Mouse (Mus musculus) thymus, postnatal 10 days (tissue): ENCODE data around the gene Parp1.

Experiments used
- DNase-seq, 2 experiments: peaks; one replicate each; pipeline ENCODE4 v3.0.0; 2021; ENCODE audit warnings: low spot score in 2 of 2

The Parp1 gene

DNA sequence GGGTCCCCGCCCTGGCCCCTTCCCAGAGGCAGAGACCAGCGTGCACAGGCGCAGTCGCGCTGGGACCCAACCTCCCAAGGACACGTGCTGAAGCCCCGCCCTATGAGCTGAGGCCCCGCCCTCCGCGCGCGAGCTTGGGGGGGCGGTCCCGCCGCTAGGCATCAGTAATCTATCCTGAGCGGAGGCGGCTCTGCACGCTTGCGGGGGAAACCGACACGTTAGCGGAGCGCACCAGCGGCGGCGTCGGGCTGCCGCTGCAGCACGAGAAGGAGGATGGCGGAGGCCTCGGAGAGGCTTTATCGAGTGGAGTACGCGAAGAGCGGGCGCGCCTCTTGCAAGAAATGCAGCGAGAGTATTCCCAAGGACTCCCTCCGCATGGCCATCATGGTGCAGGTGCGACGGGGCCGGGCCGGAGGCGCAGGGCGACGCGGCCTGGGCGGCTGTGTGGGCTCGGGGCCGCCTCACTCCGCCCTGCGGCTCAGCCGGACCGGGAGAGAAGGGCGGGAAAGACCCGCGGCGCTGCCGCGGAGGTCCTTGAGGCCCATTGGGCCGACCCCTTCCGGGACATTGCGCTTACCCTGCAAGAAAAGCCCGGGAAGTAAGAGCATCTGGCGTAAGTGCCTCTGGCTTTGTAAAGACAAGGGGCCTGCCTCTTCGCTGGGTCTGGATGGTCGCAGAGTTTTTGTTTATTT is at the start of gene Parp1:
Parp1 (plus strand) TSS at position 164 of the 692 bp plus-strand sequence.
- DNase-seq: peak; percentile 94 to 97

DNA sequence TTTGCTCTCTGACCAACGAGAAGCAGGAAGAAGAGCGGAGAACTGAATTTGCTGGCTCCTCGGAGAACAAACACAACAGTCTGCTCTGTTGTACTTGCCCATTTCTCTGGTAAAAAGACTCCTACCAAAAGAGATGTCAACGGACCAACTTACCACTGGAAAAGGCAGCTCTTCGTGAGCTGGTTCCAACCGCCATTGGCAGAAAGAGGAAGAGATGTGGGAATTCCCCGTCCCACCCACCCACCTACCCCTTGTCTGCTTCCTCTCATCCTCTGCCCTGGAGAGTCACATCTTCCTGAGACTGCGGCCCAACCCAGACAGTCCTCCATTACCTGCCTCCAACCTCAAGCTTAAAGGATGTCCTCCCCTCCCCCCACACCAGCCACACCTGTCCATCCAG is 49.2 kb upstream of the Parp1 start:
- no peak for DNase-seq

DNA sequence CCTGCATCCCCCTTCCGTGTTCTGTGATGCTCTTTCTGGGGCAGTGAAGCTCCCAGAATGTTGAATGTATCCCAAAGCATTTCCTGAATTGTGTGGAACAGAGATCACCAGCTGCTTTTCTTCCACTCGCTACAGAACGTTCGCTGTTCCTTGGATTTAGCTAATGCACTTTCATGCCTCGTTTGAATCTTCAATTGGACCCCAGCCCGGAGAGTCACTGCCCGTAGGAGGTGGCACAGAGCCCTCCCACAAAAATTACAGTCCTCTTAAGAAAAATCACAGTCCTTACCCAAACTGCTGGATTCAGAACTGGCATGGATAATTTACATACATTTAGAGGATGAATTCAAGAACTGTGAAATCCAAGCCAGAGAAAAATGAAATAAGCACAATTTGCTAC is 48.5 kb upstream of the Parp1 start:
- no peak for DNase-seq

DNA sequence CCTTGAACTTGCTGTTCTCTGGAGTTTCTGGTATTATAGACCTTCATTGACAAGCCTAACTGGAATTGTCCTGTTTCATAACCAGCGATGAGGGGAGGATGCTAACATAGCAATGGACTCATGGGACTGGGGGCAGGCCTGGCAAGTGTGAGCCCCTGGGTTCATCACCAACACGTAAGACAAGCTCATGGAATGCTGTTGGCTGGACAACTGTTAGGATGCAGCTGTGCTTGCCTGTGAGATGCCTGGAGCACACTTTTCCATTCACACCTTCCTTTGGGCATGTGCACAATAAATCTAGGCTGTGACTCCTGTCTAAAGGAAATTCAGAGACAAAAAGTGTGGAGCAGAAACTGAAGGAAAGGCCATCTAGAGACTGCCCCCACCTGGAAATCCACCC is 45.4 kb upstream of the Parp1 start:
- DNase-seq: no peak

DNA sequence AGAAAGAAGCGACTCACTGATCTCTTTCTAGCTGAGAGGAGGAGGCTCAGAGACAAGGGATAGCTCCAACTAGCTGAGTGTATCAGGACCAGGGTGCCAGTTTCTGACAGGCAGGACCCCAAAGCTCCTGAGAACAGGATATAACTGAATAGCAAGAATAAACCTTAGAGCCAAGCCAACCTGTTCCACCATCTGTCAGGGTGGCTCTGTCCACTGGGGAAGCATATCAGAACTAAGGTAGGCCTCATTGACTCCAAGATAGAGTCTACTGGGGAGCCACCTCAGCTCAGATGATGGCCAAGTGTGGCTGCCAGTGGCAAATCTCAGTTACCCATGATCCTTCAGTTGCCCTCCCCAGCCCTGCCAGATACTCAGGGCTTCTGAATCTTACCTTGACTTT is 43.4 kb upstream of the Parp1 start:
- no peak for DNase-seq

DNA sequence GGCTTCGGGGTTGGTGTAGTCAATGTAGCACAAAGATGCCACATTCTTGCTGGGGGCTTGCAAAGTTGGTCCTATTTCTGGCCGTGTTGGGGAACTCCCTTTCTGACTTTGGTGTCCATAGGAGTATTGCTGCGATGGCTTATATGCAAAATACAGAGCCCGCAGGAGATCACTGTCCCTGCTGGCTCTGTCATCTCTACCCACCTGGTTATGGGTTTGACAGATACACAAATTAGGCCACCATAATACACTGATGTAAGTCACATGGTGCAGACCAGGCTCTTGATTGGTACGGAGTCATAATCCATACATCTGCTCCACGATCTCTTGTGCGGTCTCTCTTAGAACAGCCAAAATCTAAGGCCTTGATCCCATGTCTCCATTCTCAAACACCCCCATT is 38.9 kb upstream of the Parp1 start:
- no peak for DNase-seq

DNA sequence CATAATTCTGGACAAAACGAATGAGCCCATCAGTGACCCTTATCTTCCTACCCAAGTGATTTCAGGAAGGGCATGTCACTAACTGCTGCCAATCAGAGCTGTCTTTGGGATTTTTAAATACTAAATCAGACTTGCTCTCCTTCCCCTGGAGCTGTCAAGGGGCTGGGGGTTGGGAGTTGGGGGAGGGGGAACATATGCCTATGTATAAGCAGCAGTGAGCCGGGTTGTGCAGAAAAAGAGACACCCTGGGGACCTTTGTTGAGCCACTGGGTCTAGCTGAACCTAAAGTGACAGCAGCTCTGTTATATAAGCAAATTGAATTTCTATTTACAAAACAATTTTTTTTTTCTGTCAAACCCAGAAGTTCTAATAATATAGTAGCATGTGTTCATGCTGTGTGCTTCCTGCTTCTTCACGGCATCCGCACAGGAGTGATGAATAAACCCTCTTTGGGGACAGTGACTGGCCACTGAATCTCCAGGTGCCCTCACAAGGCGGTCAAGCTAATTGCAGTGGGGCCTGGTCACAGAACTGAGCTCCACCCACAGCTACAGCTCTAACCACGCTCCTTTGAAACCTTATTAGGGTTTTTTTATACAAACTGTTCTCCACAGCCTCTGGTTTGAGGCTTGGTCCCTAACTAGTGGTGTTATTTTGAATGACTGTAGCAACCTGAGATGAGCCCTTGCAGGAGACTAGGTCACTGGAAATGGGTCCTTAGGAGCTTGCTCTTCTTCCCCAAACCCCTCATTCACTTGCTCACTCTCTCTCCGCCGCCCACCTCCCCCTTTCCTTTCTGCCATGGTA is 38.1 kb upstream of the Parp1 start:
- DNase-seq: no peak

DNA sequence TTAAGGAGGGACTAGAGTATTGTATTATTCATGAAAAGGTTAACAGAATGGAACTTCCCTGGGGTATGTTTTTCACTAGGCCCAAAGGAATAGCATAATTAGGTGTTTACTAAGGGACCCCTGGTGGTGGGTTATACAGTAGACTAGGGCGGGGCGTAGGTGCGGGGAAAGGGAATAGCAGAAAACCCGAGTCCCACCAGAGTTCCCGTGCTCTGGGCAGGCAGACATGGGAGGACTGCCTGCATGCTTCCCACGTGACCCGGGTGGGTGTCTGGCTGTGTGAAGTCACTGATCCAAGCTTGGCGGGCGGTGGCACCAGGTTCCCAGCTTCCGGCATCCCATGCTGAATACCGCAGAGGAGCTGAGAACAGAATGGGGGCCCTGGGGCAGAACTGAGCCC is 36.1 kb upstream of the Parp1 start:
- no peak for DNase-seq

DNA sequence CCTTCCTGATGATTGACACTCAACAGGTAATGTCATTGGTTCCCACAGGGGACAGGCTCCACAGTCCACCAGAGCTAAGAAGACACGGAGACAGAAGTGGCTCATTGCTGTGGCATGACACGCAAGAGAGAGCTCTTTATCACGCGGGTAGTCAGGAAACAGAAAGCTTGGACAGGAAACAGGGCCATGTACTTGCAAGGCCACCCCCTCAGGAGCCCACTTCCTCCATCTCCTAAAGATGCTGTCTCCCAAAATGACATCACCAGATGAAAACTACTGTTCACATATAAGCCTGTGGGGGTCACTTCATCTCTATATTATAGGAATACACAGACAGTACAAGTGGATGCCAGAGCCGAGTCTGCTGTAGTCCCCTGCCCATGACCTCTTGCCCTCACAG is 32.0 kb upstream of the Parp1 start:
- no peak for DNase-seq

DNA sequence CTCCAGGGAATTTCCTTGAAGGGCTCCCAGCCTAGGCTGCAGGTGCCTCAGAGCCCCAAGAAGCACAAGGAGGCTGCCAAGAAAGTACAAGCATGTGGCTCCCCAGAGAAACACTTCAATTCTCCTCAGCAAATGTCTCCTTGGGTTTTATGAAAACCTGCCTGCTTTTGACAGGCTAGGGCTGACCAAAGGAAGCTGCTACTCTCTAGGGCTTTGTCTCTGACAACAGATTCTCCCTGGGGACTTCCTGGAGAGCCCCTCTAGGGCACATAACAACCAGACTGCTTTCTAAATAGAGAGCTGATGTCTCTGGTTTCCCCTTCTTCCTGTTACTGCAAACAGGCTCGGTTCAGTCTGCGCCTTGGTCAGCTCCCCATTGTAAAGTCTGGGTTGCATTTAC is 27.5 kb upstream of the Parp1 start:
- no peak for DNase-seq

DNA sequence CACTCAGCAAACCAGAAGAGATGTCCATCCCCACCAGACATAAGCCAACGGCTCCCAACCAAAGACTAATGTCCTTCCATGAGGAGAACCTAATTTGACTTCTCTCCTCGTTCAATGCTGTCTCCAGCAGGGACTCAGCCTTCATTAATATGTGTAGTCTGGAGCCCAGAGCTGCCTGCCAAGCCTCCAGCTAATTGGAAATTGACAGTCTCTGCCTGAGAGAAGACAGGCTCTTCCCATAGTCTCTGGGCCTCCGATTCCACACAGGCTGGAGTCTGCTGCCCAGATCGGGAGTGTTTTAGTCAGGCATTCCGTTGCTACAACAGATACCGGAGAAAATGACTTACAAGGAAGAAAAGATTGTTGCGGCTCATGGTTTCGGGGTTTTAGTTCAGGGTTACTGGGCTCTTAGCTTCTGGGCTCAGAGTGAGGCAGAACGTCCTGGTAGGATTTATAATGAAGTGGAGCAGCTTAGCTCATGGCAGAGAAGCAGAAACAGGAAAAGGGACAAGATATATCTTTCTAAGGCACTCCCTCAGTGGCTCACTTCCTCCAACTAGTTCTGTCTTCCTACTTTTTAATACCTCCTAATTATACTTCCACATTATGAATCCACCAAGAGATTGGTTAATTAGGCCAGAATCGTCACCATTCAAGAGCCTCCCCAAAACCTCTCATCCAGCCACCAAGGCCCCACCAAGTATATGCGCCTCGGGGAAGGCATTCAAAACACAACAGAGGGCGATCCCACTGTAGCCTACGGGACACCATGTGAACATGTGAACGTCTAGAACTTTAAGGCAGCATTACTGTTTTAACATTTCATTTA is 26.6 kb upstream of the Parp1 start:
- DNase-seq: no peak

DNA sequence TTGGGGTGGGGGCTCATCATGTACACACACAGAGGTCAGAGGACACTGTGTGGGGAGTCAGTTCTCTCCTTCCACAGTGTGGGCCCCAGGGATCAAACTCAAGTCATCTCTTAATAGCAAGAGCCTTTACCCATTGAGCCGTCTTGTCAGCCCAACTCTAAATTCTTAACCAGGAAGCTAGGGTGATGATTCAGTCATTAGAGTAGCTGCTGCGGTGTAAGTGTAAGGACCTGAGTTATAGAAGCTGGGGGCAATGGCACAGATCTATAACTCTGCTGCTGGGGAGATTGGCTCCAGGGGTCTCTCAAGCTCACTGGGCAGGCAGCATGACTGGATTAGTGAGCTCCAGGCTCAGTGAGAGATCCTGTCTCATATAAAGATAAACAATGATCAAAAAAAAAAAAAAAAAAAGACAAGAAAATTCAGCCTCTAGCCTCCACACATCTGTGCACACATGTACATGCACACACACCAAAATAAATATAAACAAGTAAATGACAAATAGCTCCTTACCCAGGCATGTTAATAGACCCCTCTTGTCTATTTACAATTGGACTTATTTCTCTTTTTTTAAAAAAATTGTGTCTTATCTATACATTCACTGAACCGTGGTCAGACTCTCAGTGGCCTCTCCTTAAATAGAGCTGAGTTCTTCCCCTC is 25.9 kb upstream of the Parp1 start:
- DNase-seq: no peak

DNA sequence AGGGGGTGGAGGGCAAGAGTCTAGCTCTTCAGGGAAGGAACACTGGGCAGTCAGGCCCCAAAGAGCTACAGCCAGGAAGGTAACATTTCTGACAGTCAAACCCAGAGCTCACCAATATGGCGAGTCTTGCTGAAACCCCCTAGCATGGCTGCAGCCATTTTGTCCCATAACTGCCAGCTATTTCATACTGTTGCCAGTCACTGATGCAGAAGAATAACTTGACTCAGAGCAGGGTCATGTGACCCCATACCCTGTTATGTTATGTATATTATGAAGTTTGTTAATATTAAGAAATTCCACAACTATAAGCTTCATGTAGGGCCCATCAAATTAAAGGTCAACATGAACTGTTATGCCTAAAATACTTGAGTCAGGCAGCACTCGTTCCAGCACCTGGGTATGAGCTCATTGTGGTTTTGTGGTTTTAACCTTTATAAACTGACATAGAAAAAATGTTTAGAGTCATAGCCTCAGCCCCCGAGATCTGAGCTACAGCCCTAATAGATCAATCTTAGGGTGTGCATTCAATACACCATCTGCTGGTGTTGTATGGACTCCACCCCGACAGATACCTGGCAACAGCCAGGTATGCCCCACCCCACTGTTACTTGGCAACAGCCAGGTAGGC is 22.7 kb upstream of the Parp1 start:
- peak in 1 of 2 experiments; percentile 17 for DNase-seq

DNA sequence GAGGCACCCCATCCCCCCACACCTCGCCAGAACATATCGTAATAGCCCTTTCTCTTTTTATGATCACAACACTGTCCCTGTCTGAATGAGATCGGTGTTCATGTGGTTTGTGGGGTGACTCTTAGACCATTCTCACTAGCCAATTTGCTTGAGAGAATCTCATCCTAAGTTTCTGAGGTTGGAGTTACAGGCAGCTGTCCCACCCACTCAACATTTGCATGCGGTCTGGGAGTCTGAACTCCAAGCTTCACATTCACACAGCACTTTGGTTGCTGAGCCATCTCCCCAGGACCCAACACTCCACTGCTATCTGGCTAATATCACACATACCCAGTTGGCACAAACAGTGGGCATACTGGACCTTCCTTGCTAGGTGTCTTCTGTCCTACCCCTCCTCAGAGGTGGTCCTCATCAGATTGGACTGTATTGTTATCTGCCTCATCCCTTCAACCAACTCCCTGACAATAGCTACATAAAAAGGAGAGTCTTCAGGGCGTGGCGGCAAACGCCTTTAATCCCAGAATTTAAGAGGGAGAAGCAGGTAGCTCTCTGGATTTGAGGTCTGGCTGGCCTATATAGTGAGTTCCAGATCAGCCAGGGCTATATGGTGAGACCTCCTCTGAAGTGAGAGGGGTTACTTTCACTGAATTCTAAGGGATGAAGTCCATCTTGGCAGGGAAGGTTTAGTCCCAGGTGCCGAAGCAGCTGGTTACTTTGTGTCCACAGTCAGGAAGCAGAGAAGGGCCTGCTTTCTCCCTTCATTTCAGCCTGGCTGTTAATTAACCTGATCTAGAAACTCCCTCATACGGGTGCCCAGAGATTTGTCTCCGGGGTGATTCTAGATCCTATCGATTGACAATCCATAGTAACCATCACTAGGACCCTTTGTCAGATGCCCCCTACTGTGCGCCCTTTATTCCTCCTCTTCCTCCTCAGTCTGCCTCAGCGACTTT is 21.6 kb upstream of the Parp1 start:
- DNase-seq: no peak

DNA sequence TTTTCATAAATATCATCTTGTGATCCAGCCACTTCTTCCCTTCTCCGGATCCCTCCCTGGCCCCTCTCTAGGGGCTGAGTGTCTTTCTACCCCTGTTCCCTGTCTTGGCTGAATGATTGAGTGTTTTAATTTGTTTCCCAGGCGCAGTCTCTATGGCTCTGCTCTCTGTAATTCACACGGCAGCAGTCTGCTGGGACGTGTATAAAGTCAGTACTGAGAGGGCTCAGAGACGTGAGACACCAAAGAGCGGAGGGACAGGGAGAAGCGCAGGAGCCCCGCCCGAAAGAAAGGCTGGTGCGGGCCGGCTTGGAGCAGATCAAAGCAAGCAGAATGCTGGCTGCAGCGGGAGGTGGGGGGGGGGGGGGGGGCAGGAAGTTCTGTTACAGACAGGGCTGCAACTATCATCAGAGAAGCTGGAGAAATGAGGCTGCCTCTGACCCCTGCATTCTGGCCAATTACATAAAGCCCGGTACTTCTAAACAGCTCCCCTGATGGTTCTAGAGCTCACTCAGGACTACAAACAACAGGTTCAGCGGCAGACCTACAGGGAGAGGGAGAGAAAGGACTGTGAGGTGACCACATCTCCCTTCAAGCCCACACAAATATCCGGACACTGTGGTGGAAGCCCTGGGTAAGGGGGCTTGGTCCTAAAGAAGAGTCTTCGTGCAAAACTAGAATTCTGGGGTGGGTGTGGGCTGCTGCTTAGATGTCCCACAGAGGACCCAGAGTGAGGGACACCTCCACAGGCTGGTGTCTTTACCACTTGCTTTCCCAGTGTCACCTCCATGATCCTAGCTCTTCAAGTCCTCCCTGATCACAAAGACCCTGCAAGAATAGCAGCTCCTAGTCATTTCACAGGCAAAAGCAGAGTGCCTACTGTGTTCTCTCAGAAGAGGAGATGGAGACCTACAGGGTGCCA is 20.7 kb upstream of the Parp1 start:
- DNase-seq: peak; percentile 44 to 48

DNA sequence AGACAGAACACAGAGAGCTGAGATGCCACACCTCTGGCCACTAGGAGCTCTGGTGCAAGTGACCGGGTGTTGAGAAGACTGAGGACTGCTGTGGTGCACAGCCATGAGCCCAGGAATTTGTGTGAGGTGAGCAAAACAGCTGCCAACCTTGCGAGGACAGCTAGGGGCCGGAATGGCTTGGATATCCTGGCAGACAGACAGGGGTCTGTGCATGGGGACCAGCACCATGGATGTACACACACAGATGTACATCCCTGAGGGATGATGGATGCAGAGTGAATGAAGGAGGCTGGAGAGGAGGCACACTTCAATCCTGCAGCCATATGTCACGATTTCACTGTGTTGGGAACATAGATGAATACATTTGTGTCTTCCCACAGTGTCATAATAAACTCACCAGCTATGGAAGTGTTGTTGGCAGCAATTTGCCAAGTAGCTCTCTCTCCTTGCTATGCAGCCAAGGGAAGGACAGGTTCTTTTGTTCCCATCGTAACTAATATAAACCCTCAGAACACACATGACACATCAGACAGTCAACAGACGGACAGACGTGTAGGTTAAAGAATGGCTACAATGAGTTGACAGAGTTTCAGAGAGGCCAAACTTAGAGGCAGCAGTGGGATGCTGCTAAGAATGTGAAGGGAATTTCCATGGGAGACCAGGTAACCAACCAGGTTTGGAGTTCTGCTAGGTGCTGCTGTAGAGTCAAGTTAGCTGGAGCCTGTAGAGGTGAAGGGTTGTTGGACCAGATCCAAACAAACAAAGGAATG is 19.0 kb upstream of the Parp1 start:
- DNase-seq: no peak

DNA sequence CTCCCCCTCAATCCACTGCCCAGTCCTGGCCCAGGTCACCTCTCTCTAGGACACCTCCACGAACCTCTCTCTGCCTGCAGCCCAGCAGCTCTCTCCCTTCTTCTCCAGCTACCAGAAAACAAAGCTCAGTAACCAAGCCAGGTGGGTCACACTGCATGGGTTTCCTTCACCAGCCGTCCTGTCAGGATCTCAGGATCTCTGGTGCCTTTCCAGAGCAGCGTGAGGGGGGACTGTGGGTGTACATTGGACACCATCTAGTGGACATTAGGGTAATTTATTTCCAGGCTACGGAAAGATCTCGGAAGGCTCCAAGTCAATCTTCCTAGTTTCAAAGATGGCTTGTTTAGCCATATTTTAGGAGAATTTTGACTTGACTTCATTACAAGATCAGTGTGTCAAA is 18.0 kb upstream of the Parp1 start:
- DNase-seq: no peak

DNA sequence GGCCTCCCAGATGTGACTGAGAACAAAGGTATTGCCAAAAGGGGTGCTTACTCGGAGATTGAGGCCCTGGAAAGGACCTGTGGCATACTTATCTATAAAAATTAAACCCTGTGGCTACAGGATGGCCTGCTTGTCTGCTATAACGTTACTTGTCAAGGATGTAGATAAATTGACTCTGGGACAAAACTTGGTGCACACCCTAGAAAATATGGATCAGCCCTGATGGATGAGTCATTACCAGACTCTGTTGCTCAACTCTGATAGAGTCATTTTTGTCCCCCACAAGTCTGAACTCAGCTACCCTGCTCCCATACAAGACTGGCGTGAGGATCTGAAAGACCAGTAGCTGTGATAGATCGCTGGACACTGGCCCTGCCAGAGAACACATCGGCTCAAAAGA is 11.8 kb upstream of the Parp1 start:
- DNase-seq: no peak

DNA sequence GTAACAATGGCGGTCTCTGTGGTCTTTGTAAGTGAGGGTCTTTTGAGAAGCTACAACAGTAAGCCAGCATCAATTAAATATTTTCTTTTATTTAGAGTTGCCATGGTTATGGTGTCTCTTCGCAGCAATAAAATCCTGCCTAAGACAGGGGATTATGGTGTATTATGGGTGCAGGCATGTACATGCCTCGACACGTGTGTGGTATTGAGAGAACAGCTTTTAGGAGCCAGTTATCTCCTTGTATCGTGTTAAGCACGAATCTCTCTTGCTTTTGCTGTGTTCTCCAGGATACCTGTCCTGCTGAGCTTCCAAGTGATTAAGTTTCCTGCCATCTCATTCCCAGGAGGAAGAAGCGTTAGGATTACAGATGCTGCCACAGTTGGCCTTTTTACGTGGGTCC is 9.3 kb upstream of the Parp1 start:
- no peak for DNase-seq
